Mouse (Mus musculus) right cerebral cortex, postnatal 36 days (tissue): ENCODE data around the gene Fut11.
A peak's percentile ranks its signal among the peaks of the same experiment; 100 is the strongest.

ENCODE experiments used
- DNase-seq, 2 experiments: peaks; one replicate each; pipeline ENCODE4 v3.0.0; 2022; ENCODE audit warnings: low spot score in 2 of 2, mixed read lengths in 1 of 2

Fut11 gene

GRCm38 (mm10) chr14:20718443-20718842 lies 23.7 kb downstream of the Fut11 start:
- no peak for DNase-seq

- no peak for DNase-seq
Observed at GRCm38 (mm10) chr14:20719767-20720166, 25.0 kb downstream of the Fut11 start.

DNA sequence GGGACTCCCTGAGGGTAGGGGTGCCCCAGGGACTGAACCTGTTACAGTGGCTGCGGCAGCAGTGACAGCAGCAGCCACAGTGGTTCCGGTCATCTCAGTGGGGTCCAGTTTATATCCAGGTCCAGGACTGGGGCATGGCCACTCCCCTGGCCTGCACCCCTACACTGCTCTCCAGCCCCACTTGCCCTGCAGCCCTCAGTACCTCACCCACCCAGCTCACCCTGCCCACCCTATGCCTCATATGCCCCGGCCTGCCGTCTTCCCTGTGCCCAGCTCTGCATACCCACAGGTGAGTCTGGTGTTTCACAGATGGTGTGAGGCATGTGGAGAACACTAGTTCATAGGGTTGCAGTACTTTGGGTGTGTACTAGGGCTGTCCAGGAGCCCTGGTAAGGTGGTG lies 26.6 kb downstream of the Fut11 start:
- DNase-seq = no peak

DNA sequence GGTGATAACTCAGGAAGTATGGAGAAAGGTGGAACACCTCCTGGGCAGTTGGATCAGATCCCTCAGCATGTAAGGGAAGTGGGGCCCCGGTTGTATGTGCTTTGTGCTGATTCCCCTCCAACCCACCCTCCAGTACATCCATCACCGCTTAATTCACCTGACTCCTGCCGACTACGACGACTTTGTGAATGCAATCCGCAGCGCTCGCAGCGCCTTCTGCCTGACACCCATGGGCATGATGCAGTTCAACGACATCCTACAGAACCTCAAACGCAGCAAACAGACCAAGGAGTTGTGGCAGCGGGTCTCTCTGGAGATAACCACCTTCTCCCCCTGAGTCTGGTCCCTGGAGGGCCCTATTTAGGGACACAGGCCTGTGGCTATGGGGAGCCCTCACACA lies 28.2 kb downstream of the Fut11 start:
- DNase-seq = no peak

- peak in 1 of 2 experiments; percentile 43 for DNase-seq
Observed at GRCm38 (mm10) chr14:20724043-20724442, 29.3 kb downstream of the Fut11 start.

GRCm38 (mm10) chr14:20725660-20726339 lies 31.0 kb downstream of the Fut11 start:
- no peak for DNase-seq

DNA sequence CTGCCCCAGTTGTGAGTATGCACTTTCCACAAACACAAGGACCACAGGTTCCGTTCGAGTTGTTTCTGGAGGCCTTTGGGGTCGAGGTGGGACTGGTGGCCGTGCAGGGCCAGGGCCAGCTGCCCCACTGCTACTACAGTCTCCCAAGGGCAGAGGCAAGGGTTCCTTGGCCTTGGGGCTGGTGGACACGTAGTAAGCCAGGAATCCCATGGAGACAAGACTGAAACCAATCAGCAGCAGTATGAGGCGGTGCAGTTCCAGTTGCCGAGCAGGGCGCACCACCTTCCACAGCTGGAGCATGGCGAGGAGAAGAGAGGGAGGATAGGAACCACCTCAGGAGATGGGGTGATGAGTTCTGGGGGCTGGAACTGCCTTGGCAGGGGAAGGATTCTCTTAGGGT lies 35.1 kb downstream of the Fut11 start:
- DNase-seq = no peak

DNA sequence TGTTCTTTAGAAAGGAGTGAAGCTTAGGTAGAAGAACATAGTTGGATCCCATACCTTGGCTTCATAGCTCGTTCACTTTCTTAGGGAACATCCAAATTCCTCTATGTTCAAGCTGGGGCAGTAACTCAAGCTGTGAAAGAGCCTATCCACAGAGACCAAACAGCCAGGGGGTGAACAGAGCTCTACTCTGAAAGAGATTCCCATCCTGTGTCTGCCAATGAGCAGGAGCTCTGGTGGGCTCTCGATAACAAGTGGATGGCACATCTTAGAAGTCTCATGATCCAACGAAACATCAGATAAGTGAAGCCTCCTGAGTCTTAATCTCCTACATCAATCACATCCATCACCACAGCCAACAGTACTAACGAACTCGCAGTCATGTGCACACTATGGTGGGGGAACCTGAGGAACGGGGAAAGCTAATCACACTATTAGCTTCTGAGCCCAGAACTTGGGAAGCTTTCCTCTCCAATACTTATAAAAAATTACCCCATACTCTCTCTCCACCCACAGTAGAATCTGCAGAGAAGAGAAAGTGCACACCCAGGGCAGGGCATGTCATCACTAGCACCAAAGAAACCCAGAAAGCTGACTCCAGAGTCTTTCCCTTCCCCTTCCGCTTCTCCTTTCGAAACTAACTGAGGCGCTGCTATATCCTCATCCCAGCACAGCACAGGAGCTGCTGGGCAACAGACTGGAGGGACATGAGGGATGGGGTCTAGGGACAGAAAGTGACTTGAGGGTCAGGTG lies 36.3 kb downstream of the Fut11 start:
- no peak for DNase-seq

- DNase-seq = no peak
Observed at GRCm38 (mm10) chr14:20733041-20733951, 38.5 kb downstream of the Fut11 start.

GRCm38 (mm10) chr14:20733952-20734774 lies 39.4 kb downstream of the Fut11 start, which contains the start of gene Ndst2:
TSS of gene Ndst2 (minus strand) at chr14:20734562.
- peak; percentile 75 to 77 for DNase-seq

- no peak for DNase-seq
Observed at GRCm38 (mm10) chr14:20735052-20735451, 40.3 kb downstream of the Fut11 start.

DNA sequence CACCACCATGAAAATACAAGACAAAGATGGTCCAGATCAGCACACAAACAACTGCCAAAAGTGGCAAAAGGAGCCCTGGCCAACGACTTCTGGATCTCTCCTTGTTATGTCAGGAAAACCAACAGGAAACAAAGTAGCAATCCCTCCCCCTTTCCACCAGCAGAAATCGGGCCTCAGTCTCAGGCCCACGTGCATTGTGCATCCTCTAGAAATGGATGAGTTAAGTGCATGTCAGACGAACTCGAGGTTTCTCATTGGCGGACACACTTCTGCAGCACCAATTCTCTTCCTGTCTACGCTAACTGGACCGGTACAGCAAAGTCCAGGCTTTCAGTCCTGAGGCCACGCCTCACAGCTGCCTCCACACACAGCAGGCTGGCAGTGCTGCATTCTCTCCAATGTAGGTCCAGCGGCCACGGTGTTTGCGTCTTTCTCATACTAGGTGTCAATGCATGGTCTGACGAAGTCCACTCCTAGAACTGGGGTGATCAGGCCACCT lies 41.2 kb downstream of the Fut11 start:
- DNase-seq = no peak

DNA sequence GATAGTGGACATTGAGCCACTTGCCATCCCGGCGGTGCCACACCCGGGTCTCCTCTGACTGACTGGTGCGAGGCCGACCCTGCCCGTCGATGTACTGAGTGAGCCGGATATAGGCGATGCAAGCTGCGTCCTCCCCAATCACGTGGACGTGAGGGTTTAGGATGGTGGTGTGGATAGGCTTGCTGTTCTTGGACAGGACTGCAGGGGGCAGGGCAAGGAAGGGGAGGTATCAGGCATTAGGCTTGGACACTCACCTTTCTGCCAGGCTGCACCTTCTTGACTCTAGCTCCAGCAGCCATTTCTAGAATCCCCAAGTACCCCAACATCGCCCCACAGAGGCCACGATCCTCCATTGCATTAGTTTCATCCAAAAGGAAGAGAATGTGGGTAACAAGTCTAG lies 42.5 kb downstream of the Fut11 start:
- DNase-seq = no peak

GRCm38 (mm10) chr14:20738511-20738910 lies 43.7 kb downstream of the Fut11 start:
- no peak for DNase-seq

GRCm38 (mm10) chr14:20741301-20741700 lies 46.5 kb downstream of the Fut11 start:
- no peak for DNase-seq

DNA sequence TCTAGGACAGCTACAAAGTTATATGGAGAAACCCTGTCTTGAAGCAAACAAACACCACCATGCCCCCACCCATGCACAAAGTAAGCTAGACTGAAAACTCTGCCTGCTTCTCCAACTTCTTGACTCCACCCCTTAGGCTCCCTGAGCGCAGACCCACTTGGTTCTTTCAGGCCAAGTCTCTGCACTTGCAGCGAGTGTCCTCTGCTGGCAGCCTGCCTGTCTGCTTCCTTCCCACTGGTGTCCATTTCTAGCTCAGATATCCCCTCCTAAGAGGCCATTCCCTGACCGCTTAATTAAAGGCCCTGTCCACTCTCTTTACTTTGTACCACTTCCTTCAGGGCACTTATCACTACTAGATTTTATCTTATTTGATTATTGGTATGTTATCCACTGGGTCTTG lies 48.8 kb downstream of the Fut11 start:
- no peak for DNase-seq

GRCm38 (mm10) chr14:20746935-20747334 lies 52.2 kb downstream of the Fut11 start:
- DNase-seq = no peak

DNA sequence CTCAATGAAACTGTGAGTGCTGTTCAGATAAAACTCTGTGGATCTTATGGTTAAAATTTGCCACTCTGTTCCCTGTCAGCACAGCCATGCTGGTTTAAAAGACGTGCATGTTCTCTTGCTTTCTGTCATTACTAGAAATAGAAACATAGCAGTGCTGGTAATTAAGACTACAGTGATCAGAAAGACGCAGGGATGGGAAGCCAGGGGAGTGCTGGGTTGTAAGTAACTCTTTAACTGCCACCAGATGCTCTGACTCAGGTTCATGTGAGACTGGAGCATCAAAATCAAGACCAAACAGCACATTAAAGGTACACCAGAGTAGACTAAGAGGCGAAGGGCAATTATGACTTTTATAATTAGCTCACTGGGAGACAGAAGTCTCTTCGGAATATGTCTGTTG lies 53.6 kb downstream of the Fut11 start:
- no peak for DNase-seq

DNA sequence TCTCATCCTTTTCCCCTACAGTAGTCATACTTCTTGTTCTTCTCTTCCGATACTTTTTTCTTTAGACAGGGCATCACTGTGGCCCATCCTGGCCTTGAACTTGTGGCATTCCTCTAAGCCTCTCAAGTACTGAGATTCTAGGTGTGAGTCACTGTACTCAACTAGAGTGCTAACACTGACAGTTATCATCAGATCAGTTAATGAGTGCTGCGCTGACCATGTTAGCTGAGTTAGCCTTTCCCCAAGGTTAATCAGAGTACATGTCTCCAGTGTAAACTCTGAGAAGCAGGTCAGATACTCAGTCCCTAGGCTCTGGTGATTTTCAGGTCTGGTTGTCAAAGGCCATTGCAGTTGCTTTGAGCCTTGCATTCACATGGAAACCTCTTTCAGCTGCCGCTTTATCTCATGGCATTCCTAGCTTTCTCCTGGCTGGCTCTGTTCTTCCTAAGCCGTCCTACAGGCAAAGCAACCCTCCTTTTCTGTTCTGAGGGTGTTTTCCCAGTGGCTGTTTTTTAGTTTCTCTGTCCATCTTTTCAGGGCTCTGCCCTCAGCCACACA lies 54.8 kb downstream of the Fut11 start:
- DNase-seq = no peak

GRCm38 (mm10) chr14:20750503-20750902 lies 55.7 kb downstream of the Fut11 start:
- DNase-seq = no peak
